Mouse (Mus musculus) gastrocnemius, adult 8-10 months (tissue): ENCODE data around the gene 9330161L09Rik. TPM values are rescaled to one million over a fixed set of nuclear protein-coding genes. Genes with fewer than 3 reads are reported as not detected.
"Not testable (repeated sequence)": the region's sequence is repeated elsewhere in the genome, so short reads cannot be mapped to it uniquely, and the experiment has no call there.

ENCODE experiments used
- DNase-seq, 2 experiments: peaks; one replicate each; pipeline ENCODE4 v3.0.0; 2022; ENCODE audit warnings: low spot score in 2 of 2
- total RNA-seq, 4 experiments: library from RNA; stranded (reverse); gene quantifications; 2 replicates each; pipeline ENCODE4 v1.2.4; 2022

9330161L09Rik gene
- total RNA-seq: 1 to 10 TPM in 2 of 4 experiments, under 1 TPM in 1, not detected in 1; 0.99 to 1.2 (median 1.2) TPM

DNA sequence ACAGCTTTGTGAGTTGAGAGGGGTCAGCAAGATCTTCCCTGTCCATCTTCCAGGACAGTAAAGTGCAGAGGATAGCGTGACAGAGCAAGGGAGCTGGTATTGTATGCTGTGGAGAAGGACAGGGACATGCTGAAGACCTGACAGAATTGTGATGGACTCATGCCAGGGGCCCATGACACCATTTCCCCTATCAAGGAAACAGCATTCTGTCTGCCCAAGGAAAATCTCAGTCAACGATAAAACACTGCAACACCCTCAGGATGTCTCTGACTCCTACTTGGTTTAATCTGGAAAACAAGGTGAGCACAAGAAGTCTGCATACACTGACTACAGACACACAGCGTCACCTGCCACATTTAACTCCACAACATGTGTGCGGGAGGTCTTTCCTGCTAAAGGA lies at the start of gene 9330161L09Rik:
Gene 9330161L09Rik (minus strand): TSS at position 101 of the 400 bp plus-strand sequence.
- DNase-seq: no peak

DNA sequence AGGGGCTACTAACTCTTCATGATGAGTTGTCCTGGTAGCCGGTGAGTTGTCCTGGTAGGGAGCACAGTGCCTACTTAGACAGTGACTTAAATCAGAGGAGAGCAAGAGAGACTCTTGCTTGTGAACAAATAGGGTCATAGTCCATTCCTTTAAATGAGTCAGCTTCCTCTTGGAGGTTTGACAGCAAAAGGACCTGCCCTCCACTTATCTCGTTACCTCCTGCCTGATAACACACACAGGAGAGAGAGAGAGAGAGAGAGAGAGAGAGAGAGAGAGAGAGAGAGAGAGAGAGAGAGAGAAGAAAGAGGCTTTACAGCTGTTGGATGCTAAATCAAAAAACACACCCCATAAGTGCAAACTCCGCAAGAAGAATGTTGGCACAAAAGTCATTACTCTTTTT lies 49.5 kb upstream of the 9330161L09Rik start, which contains the start of gene Ifi27l2b:
Gene Ifi27l2b (minus strand): TSS at position 84 of the 400 bp plus-strand sequence.
- DNase-seq: no peak

DNA sequence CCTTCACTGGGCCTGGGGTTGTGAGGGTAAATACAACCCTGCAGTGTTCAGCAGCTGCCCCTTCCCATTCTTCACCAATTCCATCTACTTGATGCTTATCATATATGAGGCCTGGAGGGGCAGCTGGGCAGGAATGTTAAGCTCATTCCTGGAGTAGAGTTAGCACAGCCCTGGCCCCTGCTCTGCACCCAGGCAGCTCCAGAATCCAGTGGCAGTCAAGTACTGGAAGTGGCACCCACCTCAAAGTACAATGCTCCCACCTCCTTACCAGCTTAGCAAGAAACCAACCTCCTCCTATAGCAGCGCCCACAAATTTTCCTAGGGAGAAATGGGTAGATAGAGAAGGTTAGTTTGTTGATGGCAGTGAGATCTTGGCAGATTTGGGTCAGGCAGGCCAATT lies 49.1 kb upstream of the 9330161L09Rik start:
- not testable (repeated sequence) for DNase-seq

DNA sequence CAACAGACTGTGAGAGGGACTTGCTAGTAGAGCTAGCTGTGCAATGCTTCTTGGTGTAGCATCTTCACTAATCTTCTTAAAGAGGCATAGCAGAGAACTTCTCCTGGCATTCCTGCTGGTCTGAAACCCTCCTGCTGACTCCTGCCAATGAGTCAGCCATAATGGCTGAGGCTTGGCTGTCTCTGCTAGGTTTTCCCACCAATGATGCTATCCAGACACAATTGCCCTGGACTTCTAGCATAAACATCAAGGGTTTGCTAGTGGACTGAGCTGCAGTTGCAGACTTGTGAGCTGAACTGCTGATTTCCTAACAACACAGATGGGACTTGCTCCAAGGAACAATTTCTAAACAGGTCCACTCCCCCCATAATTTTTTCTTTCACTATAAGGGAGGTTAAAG lies 45.7 kb upstream of the 9330161L09Rik start:
- DNase-seq: no peak

DNA sequence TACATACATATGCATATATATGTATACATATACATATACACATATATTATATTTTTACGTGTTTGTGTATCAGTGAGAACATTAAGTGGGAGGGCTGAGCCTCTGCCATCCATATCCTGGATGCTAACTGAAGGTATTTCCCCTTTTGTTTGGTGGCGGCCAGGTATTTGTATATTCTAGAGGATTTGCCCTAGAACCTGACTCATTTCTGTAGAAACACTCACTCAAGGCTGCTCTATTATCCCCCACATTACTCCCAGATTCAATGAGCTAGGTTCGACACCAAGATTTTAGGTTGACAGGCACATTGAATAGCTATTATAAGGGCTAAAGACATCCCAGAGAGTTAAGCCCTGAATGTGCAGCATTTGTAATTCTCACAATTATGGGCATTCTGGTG lies 37.4 kb upstream of the 9330161L09Rik start:
- DNase-seq: no peak

DNA sequence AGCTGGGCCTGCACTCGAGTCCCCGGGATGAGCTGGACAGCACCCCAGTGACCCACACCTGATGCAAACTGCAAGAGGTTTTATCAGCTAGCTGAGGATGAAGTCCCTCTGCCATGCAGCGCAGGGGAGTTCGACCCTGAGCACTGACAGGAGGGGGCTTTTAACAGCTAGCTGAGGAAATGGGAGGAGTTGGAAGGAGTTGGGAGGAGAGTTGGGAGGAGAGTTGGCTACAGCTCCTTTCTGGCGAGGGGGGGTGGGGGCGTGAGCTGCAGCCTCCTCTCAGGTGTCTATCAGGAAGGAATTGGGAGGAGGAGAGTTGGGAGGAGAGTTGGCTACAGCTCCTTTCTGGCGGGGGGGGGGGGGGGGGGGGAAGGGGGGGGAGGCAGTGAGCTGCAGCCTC lies 36.6 kb upstream of the 9330161L09Rik start:
- not testable (repeated sequence) for DNase-seq

DNA sequence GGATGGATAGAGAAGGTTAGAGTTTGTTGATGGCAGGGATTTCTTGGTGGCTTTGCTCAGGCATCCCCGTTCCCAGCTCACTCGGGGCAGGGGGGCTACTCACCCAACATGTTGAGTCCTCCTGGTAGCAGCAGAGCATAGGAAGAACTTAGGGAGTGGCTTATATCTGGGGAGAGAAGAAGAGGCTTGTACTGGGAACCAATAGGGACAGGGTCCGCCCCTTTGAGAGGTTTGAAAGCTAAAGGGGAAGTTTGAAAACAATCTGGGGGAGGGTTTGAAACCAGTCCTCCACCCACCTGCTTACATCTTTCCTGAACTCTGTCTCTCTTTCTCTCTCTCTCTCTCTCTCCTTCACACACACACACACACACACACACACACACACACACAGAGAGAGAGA lies 35.9 kb upstream of the 9330161L09Rik start, which contains the start of gene Ifi27l2a:
Gene Ifi27l2a (minus strand): TSS at position 157 of the 400 bp plus-strand sequence.
- DNase-seq: no peak

DNA sequence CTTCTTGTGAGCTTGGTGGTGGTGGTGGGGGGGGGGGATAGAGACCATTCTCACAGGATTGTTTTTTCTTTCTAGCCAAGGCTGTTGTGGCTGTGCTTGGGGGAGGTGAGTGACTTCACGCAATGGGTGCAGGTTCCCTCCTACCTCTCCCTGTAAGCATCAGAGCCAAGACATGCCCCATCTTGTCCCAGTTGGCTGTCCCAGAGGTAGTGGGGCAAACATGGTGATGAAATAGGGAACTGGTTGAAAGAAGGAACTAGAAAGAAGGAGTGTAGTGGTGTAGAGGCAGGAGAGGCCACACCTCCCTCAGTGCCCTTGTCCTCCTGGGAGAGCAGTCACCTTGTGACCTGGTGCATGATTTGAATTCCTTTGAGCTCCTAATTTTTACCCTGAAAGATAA lies 30.0 kb upstream of the 9330161L09Rik start:
- no peak for DNase-seq

DNA sequence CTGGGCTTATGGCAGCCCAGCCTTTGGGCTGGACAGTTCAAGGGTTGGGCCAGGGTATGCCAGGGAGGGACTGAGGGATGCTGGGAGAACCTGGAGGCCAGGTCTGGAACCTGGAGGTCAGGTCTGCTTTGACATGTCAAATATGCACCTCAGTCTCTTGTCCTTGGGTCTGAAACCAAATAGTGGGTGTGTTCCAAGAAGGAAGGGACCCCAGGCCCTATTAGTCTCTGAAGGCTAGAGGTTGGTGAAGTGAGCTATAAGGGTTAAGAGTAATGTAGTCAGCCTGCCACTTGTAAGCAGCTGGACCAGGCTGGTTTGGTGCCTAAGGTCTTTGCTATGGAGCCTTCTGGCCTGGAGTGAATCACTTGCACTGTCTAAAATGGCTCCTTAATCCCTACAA lies 27.2 kb upstream of the 9330161L09Rik start:
- no peak for DNase-seq

DNA sequence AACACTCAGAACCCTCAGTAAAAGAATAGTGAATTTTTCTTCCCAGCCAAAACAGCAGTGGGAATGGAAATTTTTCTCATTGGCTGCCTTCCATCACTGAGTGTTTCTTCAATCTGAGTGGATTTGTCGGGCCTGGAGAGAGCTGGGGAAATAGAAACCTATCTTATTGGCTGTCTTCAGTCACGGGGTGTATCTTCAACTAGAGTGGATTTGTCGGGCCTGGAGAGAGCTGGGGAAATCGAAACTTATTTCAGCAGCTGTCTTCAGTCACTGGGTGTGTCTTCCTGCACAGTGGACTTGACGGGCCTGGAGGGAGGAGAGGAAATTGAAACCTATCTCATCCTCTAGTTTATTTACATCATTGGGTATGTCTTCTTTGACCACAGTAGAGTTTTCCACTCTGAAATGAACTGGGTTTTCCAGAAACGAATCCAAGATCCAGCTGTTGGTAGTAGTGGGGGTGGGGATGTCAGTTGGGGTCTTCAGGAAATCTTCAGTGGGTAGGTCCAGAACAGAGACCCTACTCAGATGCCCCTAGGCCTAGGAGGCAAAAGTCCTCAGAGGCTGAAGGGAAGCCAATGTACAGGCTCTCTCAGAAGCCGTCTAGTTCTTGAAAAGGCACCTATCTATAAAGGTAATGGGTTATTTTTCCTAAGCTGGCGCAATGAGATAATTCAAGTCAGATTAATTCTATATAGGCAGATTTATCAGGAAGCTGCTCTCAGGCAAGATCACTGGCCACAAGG lies 26.5 kb upstream of the 9330161L09Rik start, which contains the start of gene Ifi27:
Gene Ifi27 (plus strand): TSS at position 226 of the 746 bp plus-strand sequence.
- DNase-seq: peak; percentile 63 to 73

DNA sequence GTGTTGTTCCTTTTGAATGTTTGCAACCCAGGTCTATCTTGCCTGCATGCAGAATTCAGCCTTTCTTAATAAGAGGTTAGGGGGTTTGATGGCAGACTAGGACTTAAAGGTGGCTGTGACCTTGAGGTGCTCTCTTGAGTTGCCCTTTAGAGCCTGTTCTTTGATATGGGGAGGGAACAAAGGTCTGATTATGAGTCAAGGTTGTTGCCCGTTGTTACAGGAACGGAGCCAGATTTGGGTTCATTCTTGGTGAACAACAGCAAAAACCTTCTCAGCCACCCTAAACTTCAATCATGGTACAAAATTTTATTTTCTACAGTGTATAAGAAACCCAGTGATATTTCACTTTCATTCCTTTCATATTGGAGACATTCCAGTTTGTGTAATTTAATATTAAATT lies 25.8 kb upstream of the 9330161L09Rik start:
- DNase-seq: no peak

DNA sequence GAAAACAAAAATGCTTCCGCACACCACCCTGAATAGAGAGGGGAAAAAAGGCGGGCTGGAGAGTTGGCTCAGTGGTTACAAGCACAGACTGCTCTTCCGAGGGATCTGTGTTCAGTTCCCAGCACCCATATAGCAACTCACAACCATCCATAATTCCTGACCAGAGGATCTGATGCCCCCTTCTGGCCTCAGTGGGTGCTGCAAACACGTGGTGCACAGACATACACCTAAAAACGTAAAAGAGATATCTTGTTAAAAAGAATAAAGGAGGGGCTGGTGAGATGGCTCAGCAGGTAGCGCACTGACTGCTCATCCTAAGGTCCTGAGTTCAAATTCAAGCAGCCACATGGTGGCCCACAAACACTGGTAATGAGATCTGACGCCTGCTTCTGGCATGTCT lies 19.1 kb upstream of the 9330161L09Rik start:
- DNase-seq: no peak

DNA sequence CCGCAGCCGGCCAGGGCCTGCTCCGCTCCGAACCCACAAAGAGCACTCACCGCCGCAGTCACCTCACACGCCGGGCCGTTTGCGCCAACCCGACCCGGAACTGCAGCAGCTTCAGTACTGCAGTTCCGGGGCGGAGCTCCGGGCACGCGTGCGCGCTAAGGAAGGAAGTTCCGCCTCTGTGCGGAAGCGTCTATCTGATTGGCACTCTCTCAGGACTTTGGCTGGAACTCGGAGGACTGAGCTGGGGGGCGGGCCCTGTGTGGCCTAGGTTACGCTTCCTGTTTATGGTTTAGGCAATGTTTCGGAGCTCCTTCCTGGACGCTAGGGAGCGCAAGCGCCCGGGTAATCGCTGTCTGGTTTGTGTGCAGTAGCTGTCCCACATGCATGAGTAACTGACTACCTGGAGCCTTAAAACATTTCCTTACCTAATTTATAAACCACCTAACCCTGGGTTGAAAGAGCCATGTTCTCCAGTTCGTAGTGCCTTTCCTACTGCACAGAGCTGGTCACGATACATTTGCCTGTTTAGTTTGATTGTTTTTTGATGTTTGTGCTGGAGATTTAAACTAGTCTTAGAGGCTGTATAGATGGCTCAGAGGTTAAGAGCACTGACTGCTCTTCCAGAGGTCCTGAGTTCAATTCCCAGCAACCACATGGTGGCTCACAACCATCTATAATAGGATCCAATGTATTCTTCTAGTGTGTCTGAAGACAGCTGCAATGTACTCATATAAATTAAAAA lies 18.3 kb upstream of the 9330161L09Rik start, which contains the start of gene Ddx24:
Gene Ddx24 (minus strand): TSS at position 102 of the 742 bp plus-strand sequence.
- peak; percentile 96 to 98 for DNase-seq

DNA sequence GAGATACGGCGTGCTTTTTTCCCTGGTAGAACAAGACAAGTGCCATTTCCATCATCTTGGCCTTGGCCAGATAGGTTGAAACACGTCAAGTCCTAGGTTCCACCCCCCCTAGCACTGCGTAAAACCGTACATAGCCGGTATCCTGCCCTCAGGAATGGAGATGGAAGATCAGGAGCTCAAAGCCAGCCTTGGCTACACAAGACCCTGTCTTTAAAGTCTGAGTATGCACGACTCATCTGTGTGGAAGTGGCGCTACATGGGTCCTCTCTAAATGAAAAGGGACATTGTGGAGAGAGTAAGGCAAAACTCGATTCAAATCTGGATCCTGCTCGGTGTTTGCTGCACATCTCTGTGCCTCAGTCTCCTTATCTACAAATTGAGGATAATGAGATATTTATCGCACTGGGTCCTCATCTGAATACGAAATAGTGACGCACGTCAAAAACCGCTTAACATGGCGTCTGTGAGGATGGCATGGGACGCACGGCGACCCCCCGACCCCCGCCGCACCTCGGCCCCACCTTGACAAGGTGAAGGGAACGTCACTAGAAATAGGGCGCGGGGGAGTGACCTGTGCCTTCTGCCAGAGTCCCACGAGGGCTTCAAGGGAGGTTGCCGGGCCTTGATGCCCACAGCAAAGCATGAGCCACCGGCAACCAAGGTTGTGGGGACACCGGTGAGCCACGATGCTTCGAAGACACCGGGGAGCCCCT lies 17.6 kb upstream of the 9330161L09Rik start:
- DNase-seq: no peak

DNA sequence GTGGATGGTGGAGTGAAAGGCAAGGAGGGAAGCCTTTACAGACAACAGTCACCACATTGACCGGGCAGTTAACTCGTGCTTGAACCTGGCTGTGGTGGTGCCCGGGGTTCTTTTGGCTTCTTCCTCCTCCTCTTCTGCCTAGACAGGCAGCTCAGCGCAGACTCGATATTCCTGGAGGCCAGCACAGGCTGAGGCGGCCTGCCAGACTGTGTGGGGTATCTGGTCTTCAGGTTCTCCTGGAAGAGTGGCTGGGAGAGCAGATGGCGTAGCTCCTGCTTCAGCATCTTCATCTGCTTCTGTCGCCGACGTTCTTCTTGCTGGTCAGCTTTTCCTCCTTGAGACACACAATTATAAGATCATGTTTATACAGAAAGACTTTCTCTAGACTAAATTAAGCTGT lies 524 bp upstream of the 9330161L09Rik start:
- DNase-seq: no peak

DNA sequence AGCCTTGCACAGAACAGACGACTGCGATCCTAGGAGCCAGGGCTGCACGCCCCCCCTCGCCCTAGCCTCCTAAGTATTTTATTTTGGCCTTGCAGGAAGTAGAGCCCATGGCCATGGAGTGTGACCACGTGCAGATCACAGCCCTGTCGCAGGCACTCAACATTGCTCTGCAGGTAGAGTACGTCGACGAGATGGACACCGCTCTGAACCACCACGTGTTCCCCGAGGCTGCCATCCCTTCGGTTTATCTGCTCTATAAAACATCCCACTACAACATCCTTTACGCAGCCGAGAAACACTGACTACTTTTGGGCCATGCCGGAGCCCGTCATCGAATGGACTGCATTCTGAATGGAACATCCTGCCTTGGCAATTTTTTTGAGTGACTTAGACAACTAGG lies 3.5 kb downstream of the 9330161L09Rik start:
- DNase-seq: no peak

DNA sequence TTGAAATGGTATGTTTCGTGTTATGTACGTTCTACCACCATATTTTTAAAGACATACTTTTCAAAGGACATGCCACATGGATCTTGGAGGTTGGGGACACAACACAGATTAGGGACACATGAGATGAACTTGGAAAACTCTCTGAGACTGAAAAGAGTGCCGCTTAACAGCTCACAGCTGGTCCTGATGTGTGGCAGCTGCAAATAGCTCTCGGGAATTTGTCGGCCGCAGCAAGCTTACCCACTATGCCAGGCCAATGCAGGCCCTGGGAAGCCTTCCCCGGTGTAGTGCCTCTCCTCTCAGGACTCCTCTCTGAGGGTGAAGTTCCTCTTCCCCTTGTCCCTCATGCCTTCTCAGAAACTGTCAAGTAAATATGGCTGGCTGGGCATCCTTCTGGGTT lies 10.9 kb downstream of the 9330161L09Rik start:
- no peak for DNase-seq

DNA sequence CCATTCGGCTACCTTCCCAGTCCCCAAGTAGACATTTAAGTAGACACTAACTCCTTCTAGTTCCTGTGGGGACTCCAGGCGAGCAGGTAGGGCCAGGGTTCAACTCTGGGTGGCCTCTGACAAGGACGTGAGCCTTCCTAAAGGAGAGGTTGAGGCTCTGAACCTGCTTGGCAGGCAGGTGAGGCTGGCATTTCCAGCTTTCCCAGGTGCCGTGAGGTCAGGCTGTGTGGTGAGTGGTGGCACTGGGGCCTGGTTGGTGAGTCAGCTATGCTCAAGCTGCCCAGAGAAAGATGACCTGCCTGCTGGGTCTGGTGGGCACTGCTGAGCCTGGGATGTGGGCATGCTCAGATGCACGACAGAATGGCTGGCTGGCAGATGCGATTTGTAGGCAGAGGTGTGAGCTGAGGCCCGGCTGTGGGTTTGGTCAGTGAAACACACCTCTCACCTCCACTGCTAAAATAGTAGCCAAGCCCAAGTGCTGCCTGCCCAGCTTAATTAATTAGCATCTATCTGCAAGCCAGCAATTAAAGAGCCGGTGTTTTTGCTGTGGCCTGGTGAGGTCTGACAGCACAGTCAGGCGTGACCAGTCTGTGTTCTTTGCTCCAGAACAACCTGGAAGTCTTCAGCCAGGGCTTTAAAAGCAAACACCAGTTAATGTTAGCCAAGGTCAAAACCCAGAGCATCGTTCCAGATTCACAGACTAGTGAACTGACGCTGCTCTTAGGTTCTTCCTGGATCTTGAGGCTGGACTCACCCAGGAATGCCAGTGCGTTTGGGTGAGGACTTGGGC lies 11.9 kb downstream of the 9330161L09Rik start:
- no peak for DNase-seq

DNA sequence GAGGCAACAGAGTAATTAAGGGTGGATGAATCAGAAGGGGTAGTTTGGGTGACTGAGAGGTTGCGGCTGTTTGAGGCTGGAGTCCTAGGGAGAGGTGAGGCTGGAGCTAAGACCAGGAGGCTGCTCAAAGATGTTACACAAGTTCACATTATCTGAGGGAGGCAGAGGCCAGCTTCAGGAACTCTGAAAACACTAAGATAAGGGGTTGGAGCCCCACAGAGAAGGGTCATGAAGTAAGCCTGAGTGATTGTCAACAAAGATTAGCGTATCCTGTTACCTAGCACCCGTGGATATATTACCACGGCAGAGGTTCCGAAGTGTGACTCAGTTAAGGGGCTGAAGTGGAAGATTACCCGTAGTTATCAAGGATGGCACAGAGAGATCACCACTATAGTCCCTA lies 14.1 kb downstream of the 9330161L09Rik start:
- DNase-seq: no peak

DNA sequence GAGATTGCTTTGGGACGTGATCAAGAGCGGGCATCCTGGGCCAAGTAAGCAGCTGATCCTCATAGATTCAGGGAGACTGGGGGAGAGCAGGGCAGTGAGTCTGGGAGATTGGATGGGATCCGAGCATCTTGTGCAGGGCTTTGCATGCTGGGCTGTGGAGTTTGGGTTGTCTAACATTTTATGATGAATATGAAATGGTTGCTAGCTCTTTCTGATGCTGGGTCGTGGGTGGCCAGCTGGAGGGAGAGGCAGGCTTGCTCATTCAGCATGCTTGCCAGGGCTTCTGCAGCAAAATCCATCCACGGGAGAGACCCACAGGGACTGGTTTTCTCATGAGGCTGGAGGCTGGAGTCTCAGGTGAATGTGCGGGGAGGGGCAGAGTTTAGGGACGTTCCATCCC lies 16.5 kb downstream of the 9330161L09Rik start:
- no peak for DNase-seq

DNA sequence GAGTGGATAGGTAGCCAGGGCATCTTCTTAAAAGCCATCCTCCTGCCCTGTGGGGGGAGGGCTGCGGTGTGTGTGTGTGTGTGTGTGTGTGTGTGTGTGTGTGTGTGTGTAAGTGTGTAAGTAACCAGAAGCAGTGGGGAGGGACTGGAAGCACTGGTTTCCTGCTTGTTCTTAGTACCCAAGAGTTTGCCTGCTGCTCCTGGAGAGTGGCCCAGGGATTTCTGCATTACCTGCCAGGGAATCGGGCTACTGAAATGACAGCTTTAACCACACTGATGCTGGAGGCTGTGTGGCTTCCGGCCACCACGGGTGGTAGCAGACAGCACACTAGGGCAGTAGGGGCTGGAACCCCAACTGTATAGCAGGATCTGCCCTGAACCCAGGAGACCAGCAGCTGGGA lies 17.6 kb downstream of the 9330161L09Rik start:
- no peak for DNase-seq
